Mouse (Mus musculus): Measurements from ENCODE around the gene Lrrc4.
A peak's percentile ranks its signal among the peaks of the same experiment; 100 is the strongest.

The Lrrc4 gene

GRCm38 (mm10) chr6:28664716-28665115, 166.8 kb downstream of the Lrrc4 start:
- peak in 1 of 2 experiments; percentile 8 for DNase-seq

- DNase-seq, result no peak
Measured at GRCm38 (mm10) chr6:28663670-28664069, 167.9 kb downstream of the Lrrc4 start.

GRCm38 (mm10) chr6:28663004-28663403, 168.5 kb downstream of the Lrrc4 start:
- DNase-seq, result no peak

GRCm38 (mm10) chr6:28656511-28656910, 175.0 kb downstream of the Lrrc4 start:
- DNase-seq, result no peak

- DNase-seq, result no peak
Measured at GRCm38 (mm10) chr6:28645231-28645630, 186.3 kb downstream of the Lrrc4 start.

GRCm38 (mm10) chr6:28642909-28643308, 188.6 kb downstream of the Lrrc4 start:
- no peak for DNase-seq

GRCm38 (mm10) chr6:28640088-28640487, 191.5 kb downstream of the Lrrc4 start:
- DNase-seq, result no peak

GRCm38 (mm10) chr6:28635531-28636348, 195.8 kb downstream of the Lrrc4 start:
- no peak for DNase-seq

GRCm38 (mm10) chr6:28635092-28635491, 196.5 kb downstream of the Lrrc4 start:
- no peak for DNase-seq

GRCm38 (mm10) chr6:28633656-28634055, 197.9 kb downstream of the Lrrc4 start:
- no peak for DNase-seq

GRCm38 (mm10) chr6:28633120-28633519, 198.4 kb downstream of the Lrrc4 start:
- peak in 1 of 2 experiments; percentile 12 for DNase-seq

GRCm38 (mm10) chr6:28630926-28631325, 200.6 kb downstream of the Lrrc4 start:
- no peak for DNase-seq

- no peak for DNase-seq
Measured at GRCm38 (mm10) chr6:28629866-28630265, 201.7 kb downstream of the Lrrc4 start.

GRCm38 (mm10) chr6:28628408-28628807, 203.1 kb downstream of the Lrrc4 start:
- no peak for DNase-seq

- DNase-seq, result no peak
Measured at GRCm38 (mm10) chr6:28622963-28623362, 208.6 kb downstream of the Lrrc4 start.

- DNase-seq, result peak; percentile 19 to 22
Measured at GRCm38 (mm10) chr6:28622522-28622921, 209.0 kb downstream of the Lrrc4 start.

- no peak for DNase-seq
Measured at GRCm38 (mm10) chr6:28621961-28622360, 209.6 kb downstream of the Lrrc4 start.

- no peak for DNase-seq
Measured at GRCm38 (mm10) chr6:28621431-28621830, 210.1 kb downstream of the Lrrc4 start.

GRCm38 (mm10) chr6:28618751-28619153, 212.8 kb downstream of the Lrrc4 start:
- DNase-seq, result peak; percentile 67 to 77

GRCm38 (mm10) chr6:28618299-28618698, 213.2 kb downstream of the Lrrc4 start:
- no peak for DNase-seq

GRCm38 (mm10) chr6:28615966-28616365, 215.6 kb downstream of the Lrrc4 start:
- no peak for DNase-seq

GRCm38 (mm10) chr6:28615408-28615807, 216.1 kb downstream of the Lrrc4 start:
- no peak for DNase-seq

- DNase-seq, result no peak
Measured at GRCm38 (mm10) chr6:28614856-28615255, 216.7 kb downstream of the Lrrc4 start.

GRCm38 (mm10) chr6:28613441-28613840, 218.1 kb downstream of the Lrrc4 start:
- no peak for DNase-seq
